Mouse (Mus musculus) hindbrain, embryonic 15.5 days (tissue): ENCODE data around the gene Dazap2. TPM values are rescaled to one million over a fixed set of nuclear protein-coding genes. Genes with fewer than 3 reads are reported as not detected.

Experiments
- ATAC-seq: fragments of 200-750 bp; cut with Nextera tagmentation; 2 replicates; pipeline ENCODE4 v1.8.0; 2017; ENCODE audit warnings: low read depth, moderate number of reproducible peaks, moderate TSS enrichment; ENCODE audit not compliant: low FRiP score
- H3K27ac ChIP-seq: fragments of 300-500 bp; sonication (generic); replicated peaks from 2 replicates; pipeline ENCODE4 v1.5.1; 2015; ENCODE audit warnings: mild to moderate bottlenecking, inconsistent platforms
- H3K27me3 ChIP-seq: fragments of 300-500 bp; sonication (generic); 2 replicates; pipeline ENCODE4 v1.6.1; 2015; ENCODE audit warnings: control low read depth, inconsistent platforms
- H3K36me3 ChIP-seq: fragments of 300-500 bp; sonication (generic); 2 replicates; pipeline ENCODE4 v1.6.1; 2015; ENCODE audit warnings: control low read depth, inconsistent platforms
- H3K4me1 ChIP-seq: fragments of 300-500 bp; sonication (generic); replicated peaks from 2 replicates; pipeline ENCODE4 v1.6.1; 2015; ENCODE audit warnings: control low read depth, inconsistent platforms
- H3K4me2 ChIP-seq: fragments of 300-500 bp; sonication (generic); 2 replicates; pipeline ENCODE4 v1.6.1; 2015; ENCODE audit warnings: moderate library complexity, mild to moderate bottlenecking, inconsistent platforms
- H3K4me3 ChIP-seq: fragments of 300-500 bp; sonication (generic); 2 replicates; pipeline ENCODE4 v1.5.1; 2015; ENCODE audit warnings: mild to moderate bottlenecking, inconsistent platforms
- H3K9ac ChIP-seq: fragments of 300-500 bp; sonication (generic); 2 replicates; pipeline ENCODE4 v1.6.1; 2015; ENCODE audit warnings: inconsistent platforms
- H3K9me3 ChIP-seq: fragments of 300-500 bp; sonication (generic); 2 replicates; pipeline ENCODE4 v1.6.1; 2016; ENCODE audit warnings: control low read depth, inconsistent platforms
- WGBS: fragments of 180-500 bp; shearing (Covaris S2); methylation state at CpG from one replicate; pipeline ENCODE4 v1.1.7; 2015; 5-methylcytosine and 5-hydroxymethylcytosine counted together
- polyA plus RNA-seq: library from polyadenylated mRNA; unstranded; fragments of >200 nt; fragmentation: Nextera tagmentation; extraction: Ambion mirVana; gene quantifications from 2 replicates; pipeline ENCODE4 v1.2.1, GENCODE M21; 2015

The Dazap2 gene
- polyA plus RNA-seq, 1 experiment from 2014 or later, result 130 TPM

- H3K4me2 ChIP-seq, result no peak overlapping the region
- no peak overlapping the region for H3K27ac ChIP-seq
- H3K27me3 ChIP-seq, result 0 out of 2 replicates have a peak, but pooled peaks cover 6% of the 10 kb centered on the region
- no peak overlapping the region for H3K4me3 ChIP-seq
- no peaks in the 10 kb centered on the region for H3K36me3 ChIP-seq
- no peak for ATAC-seq
- no peaks in the 10 kb centered on the region for H3K4me1 ChIP-seq
- H3K9me3 ChIP-seq, result no peaks in the 10 kb centered on the region
- WGBS, result 61% methylated on average over 7 of the region's 7 CpGs
- H3K9ac ChIP-seq, result no peak overlapping the region
Observed at GRCm38 (mm10) chr15:100628797-100629196, 13.6 kb downstream of the Dazap2 start.

GRCm38 (mm10) chr15:100630126-100630525 is 15.0 kb downstream of the Dazap2 start:
- H3K4me1 ChIP-seq, result no peaks in the 10 kb centered on the region
- WGBS, result 38% methylated on average over 3 of the region's 3 CpGs
- H3K4me2 ChIP-seq, result no peak overlapping the region
- no peak overlapping the region for H3K9ac ChIP-seq
- no peaks in the 10 kb centered on the region for H3K36me3 ChIP-seq
- no peak overlapping the region for H3K27ac ChIP-seq
- no peak for ATAC-seq
- peaks cover 17% of the 10 kb centered on the region for H3K27me3 ChIP-seq
- no peaks in the 10 kb centered on the region for H3K9me3 ChIP-seq
- H3K4me3 ChIP-seq, result no peak overlapping the region

GRCm38 (mm10) chr15:100631454-100632170 is 16.5 kb downstream of the Dazap2 start:
- Histone ChIP-seq H3K9ac (no peak overlapping the region), H3K4me3 (no peak overlapping the region), H3K4me1 (peaks cover 6% of the 10 kb centered on the region), H3K36me3 (no peaks in the 10 kb centered on the region), H3K27ac (no peak overlapping the region), H3K4me2 (no peak overlapping the region), H3K9me3 (no peaks in the 10 kb centered on the region), H3K27me3 (peaks cover 31% of the 10 kb centered on the region)
- ATAC-seq, result no peak
- 82% methylated on average over 12 of the region's 12 CpGs for WGBS

GRCm38 (mm10) chr15:100632323-100632722 is 17.2 kb downstream of the Dazap2 start:
- no peak overlapping the region for H3K4me2 ChIP-seq
- no peak overlapping the region for H3K9ac ChIP-seq
- peaks cover 14% of the 10 kb centered on the region for H3K4me1 ChIP-seq
- peaks cover 38% of the 10 kb centered on the region for H3K27me3 ChIP-seq
- no peak overlapping the region for H3K4me3 ChIP-seq
- no peaks in the 10 kb centered on the region for H3K9me3 ChIP-seq
- H3K27ac ChIP-seq, result no peak overlapping the region
- WGBS, result 87% methylated on average over 5 of the region's 5 CpGs
- no peaks in the 10 kb centered on the region for H3K36me3 ChIP-seq
- no peak for ATAC-seq

- no peak overlapping the region for H3K4me2 ChIP-seq
- ATAC-seq, result no peak
- no peak overlapping the region for H3K9ac ChIP-seq
- H3K27ac ChIP-seq, result no peak overlapping the region
- peaks cover 14% of the 10 kb centered on the region for H3K4me1 ChIP-seq
- no peaks in the 10 kb centered on the region for H3K9me3 ChIP-seq
- WGBS, result 85% methylated on average over 10 of the region's 10 CpGs
- peaks cover 48% of the 10 kb centered on the region for H3K27me3 ChIP-seq
- H3K4me3 ChIP-seq, result no peak overlapping the region
- H3K36me3 ChIP-seq, result no peaks in the 10 kb centered on the region
Observed at GRCm38 (mm10) chr15:100633341-100633740, 18.2 kb downstream of the Dazap2 start.

DNA sequence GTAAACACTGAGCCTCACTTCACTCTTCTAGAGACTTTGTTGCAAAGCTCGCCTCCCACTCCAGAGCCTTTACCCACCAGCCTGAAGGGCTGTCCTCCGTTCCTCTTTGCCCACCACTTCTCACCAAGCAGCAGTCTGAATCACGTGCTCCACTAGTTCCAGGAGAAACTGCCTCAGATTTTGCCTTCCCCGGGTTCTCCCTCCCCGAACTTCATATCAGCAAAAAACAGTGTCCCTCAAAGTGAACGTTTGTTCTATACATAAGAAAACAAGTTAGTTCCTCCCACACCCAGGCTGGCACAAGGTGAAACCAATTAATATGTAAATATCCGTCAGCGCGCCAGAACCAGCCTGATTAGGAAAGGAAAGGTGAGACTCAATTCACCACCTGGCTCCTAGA is 20.1 kb downstream of the Dazap2 start:
- no peak for ATAC-seq
- H3K36me3 ChIP-seq, result no peaks in the 10 kb centered on the region
- H3K27me3 ChIP-seq, result peaks cover 53% of the 10 kb centered on the region
- H3K27ac ChIP-seq, result no peak overlapping the region
- no peak overlapping the region for H3K4me2 ChIP-seq
- WGBS, result 11% methylated on average over 9 of the region's 9 CpGs
- no peak overlapping the region for H3K4me3 ChIP-seq
- no peaks in the 10 kb centered on the region for H3K9me3 ChIP-seq
- peaks cover 14% of the 10 kb centered on the region for H3K4me1 ChIP-seq
- no peak overlapping the region for H3K9ac ChIP-seq

- no peaks in the 10 kb centered on the region for H3K36me3 ChIP-seq
Observed at GRCm38 (mm10) chr15:100635851-100636645, 20.9 kb downstream of the Dazap2 start.

GRCm38 (mm10) chr15:100636700-100637501 is 21.8 kb downstream of the Dazap2 start, which contains the start of gene Smagp:
Gene Smagp (minus strand): TSS chr15:100636940.
- H3K4me3 ChIP-seq, result peak within 1 kb of the TSS; percentile 42
- peaks cover 14% of the 10 kb centered on the region for H3K4me1 ChIP-seq
- peak within 1 kb of the TSS; percentile 72 for H3K4me2 ChIP-seq
- H3K27ac ChIP-seq, result no peak within 1 kb of the TSS
- no peak within 1 kb of the TSS for H3K9ac ChIP-seq
- H3K9me3 ChIP-seq, result no peaks in the 10 kb centered on the region
- H3K36me3 ChIP-seq, result no peaks in the 10 kb centered on the region
- peaks cover 53% of the 10 kb centered on the region for H3K27me3 ChIP-seq
- under 1% methylated on average over 67 of the region's 77 CpGs for WGBS
- no peak for ATAC-seq

More at GRCm38 (mm10) chr15:100635851-100636645, 20.9 kb downstream of the Dazap2 start:
- Histone ChIP-seq H3K27me3 (peaks cover 53% of the 10 kb centered on the region), H3K27ac (no peak overlapping the region), H3K9ac (no peak overlapping the region), H3K9me3 (no peaks in the 10 kb centered on the region), H3K4me1 (peaks cover 14% of the 10 kb centered on the region), H3K4me2 (peak overlapping the region; percentile 72), H3K4me3 (peak overlapping the region; percentile 42)
- ATAC-seq, result no peak
- 3% methylated on average over 35 of the region's 38 CpGs for WGBS

DNA sequence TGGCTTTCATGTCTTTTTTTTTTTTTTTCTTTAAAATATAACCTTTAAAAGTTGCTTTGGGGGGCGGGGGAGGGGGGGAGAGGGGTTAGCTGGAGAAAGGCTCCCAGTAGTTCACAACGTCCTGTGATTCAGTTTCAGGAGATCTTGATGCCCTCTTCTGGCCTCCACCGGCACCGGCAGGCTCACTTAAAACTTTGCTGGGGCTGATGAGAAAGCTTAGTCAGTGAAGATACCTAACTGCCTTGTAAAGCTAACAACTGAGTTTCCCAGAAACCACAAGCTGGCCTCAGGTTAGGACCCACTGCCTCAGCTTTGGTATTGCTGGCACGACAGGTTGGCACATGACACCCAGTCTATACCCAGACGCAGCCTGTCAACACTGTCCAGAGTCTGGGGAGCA is 22.5 kb downstream of the Dazap2 start:
- H3K4me1 ChIP-seq, result peaks cover 14% of the 10 kb centered on the region
- WGBS, result 17% methylated on average over 6 of the region's 6 CpGs
- no peaks in the 10 kb centered on the region for H3K9me3 ChIP-seq
- no peak overlapping the region for H3K4me3 ChIP-seq
- H3K36me3 ChIP-seq, result no peaks in the 10 kb centered on the region
- H3K27ac ChIP-seq, result no peak overlapping the region
- H3K4me2 ChIP-seq, result peak overlapping the region; percentile 72; the same call in 1 of the 2 replicates
- no peak overlapping the region for H3K9ac ChIP-seq
- H3K27me3 ChIP-seq, result peaks cover 53% of the 10 kb centered on the region
- ATAC-seq, result no peak

- Histone ChIP-seq H3K4me3 (no peak overlapping the region), H3K4me2 (no peak overlapping the region), H3K27ac (no peak overlapping the region), H3K27me3 (peaks cover 38% of the 10 kb centered on the region), H3K4me1 (peaks cover 14% of the 10 kb centered on the region), H3K36me3 (no peaks in the 10 kb centered on the region), H3K9ac (no peak overlapping the region), H3K9me3 (no peaks in the 10 kb centered on the region)
- no peak for ATAC-seq
- 76% methylated on average over 16 of the region's 16 CpGs for WGBS
Observed at GRCm38 (mm10) chr15:100639972-100640750, 25.0 kb downstream of the Dazap2 start.

- no peak for ATAC-seq
- Histone ChIP-seq H3K4me3 (no peak overlapping the region), H3K36me3 (no peaks in the 10 kb centered on the region), H3K27ac (no peak overlapping the region), H3K4me2 (no peak overlapping the region), H3K9me3 (no peaks in the 10 kb centered on the region), H3K4me1 (peaks cover 11% of the 10 kb centered on the region), H3K9ac (no peak overlapping the region), H3K27me3 (peaks cover 27% of the 10 kb centered on the region)
- WGBS, result 71% methylated on average over 15 of the region's 16 CpGs
Observed at GRCm38 (mm10) chr15:100641226-100641810, 26.2 kb downstream of the Dazap2 start.
